Mouse (Mus musculus): ENCODE measurements around the gene Csgalnact2.

DNA sequence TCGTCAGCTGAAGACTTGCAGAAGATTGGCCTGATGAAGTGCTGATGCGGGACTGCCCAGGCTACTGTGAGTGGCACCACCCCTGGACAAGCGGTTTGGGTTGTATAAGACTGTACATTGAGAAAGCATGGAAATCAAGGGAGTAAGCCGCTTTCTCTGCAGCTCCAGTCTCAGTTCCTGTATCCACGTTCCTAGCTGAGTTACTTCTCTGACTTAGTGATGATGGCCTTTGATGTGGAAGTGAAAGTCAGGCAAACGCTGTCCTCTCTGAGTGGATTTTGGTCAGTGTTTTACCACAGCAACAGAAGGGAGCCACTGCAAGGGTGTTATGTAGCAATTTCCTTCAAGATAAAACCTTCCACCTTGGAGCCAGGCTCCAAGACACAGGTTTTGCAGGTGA lies 2.0 kb upstream of the Csgalnact2 start:
- TF ChIP-seq POLR2A (IDR thresholded peaks at IDR 0.05; ENCODE audit: insufficient read depth, low read depth, low read length) (no peak), CTCF (IDR thresholded peaks at IDR 0.05) (no peak), EP300 (IDR thresholded peaks at IDR 0.05; ENCODE audit: insufficient read depth, low read depth, low read length) (no peak)
